ENCODE assay signal across 15 mouse cellular contexts in the genomic region with DNA sequence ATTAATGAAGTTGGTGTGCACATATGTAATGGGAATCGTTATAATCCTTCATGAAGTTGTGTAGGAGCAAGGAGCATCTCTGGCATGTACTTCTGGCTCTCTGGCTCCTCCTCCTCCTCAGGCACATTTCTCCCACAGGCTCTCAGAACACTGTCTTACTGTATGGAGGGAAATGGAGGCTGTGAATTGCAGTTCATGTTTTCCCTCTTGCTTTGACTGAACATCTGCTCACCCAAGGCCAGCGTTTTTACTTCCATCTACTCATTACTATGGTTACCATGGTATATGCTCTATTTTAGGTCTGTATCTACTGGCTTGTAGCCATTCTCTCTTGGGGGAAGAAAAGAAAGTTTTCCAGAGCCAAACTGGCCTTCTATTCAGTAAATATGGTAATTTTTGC.
DNase-seq lines count a peak whose midpoint lies in the region; ATAC-seq lines count a peak whose summit lies in the region.
"Had no signal": no experiment of that assay in that cellular context is flagged by ENCODE, and none has a peak within 500 bp of the region (broad histone marks: within the 10 kb centered on the region; RNA-seq: fewer than 3 reads in every experiment).

No protein-coding gene starts in this region.

- H3K36me3 ChIP-seq in forebrain, embryonic 14.5 days (ENCODE audit: control insufficient read depth, insufficient read depth, low read length), result no peaks in the 10 kb centered on the region
- no peaks in the 10 kb centered on the region for H3K36me3 ChIP-seq in neural tube, embryonic 13.5 days
- no peaks in the 10 kb centered on the region for H3K36me3 ChIP-seq in liver, embryonic 11.5 days (ENCODE audit: control insufficient read depth, insufficient read depth, low read length)
- H3K36me3 ChIP-seq: embryonic facial prominence, embryonic 13.5 days; intestine, embryonic 15.5 days had no signal

- H3K27ac ChIP-seq in forebrain, embryonic 14.5 days (ENCODE audit: low read depth, low read length), result no peak overlapping the region
- no peak overlapping the region for H3K27ac ChIP-seq in neural tube, embryonic 13.5 days (replicated peaks)
- H3K27ac ChIP-seq in liver, embryonic 11.5 days (ENCODE audit: low read depth, low read length), result no peak overlapping the region
- H3K27ac ChIP-seq: embryonic facial prominence, embryonic 13.5 days; intestine, embryonic 15.5 days had no signal

- DNase-seq in heart, adult 11 months, result peak; percentile 61
- no peak for DNase-seq in heart, adult 18-20 months
- peak; percentile 82 for DNase-seq in forebrain, embryonic 14.5 days (ENCODE audit: low spot score)
- peak; percentile 4 to 39 for DNase-seq in left cerebral cortex, adult 18-20 months (ENCODE audit: low spot score in 2 of 2)
- no peak for DNase-seq in kidney, adult 8-10 months
- DNase-seq in layer of hippocampus, postnatal 25 days (ENCODE audit: extremely low spot score in 1 of 2, low spot score in 1 of 2), result no peak
- no peak for DNase-seq in liver, embryonic 11.5 days (ENCODE audit: low spot score)
- DNase-seq: cerebellum, adult 9-11 months; gastrocnemius, postnatal 14 days; kidney, postnatal 14 days; lung, adult 2 months had no signal

- H3K9me3 ChIP-seq in forebrain, embryonic 14.5 days (replicated peaks; ENCODE audit: control insufficient read depth, low read length), result no peaks in the 10 kb centered on the region
- no peaks in the 10 kb centered on the region for H3K9me3 ChIP-seq in neural tube, embryonic 13.5 days
- H3K9me3 ChIP-seq in liver, embryonic 11.5 days (ENCODE audit: control insufficient read depth, low read length), result no peaks in the 10 kb centered on the region
- H3K9me3 ChIP-seq: embryonic facial prominence, embryonic 13.5 days; intestine, embryonic 15.5 days; megakaryocyte, embryonic 14.5 days had no signal

- no peak overlapping the region for H3K4me3 ChIP-seq in forebrain, embryonic 14.5 days (ENCODE audit: low read depth, low read length)
- H3K4me3 ChIP-seq in neural tube, embryonic 13.5 days, result no peak overlapping the region
- H3K4me3 ChIP-seq in liver, embryonic 11.5 days (ENCODE audit: low read depth, low read length), result no peak overlapping the region
- H3K4me3 ChIP-seq: embryonic facial prominence, embryonic 13.5 days; intestine, embryonic 15.5 days; megakaryocyte, embryonic 14.5 days had no signal

- no peaks in the 10 kb centered on the region for H3K4me1 ChIP-seq in forebrain, embryonic 14.5 days (ENCODE audit: control insufficient read depth, insufficient read depth, low read length)
- no peaks in the 10 kb centered on the region for H3K4me1 ChIP-seq in neural tube, embryonic 13.5 days (replicated peaks)
- no peaks in the 10 kb centered on the region for H3K4me1 ChIP-seq in liver, embryonic 11.5 days (replicated peaks; ENCODE audit: control insufficient read depth, insufficient read depth, low read length)
- H3K4me1 ChIP-seq: intestine, embryonic 15.5 days had no signal

- ATAC-seq in forebrain, embryonic 14.5 days, result peak; percentile 91
- ATAC-seq in neural tube, embryonic 13.5 days (ENCODE audit: low read depth), result peak; percentile 78
- ATAC-seq in liver, embryonic 11.5 days (replicated peaks; ENCODE audit: low FRiP score), result no peak
- ATAC-seq: intestine, embryonic 15.5 days had no signal

- no peaks in the 10 kb centered on the region for H3K27me3 ChIP-seq in forebrain, embryonic 14.5 days (replicated peaks; ENCODE audit: control insufficient read depth, insufficient read depth, low read length)
- H3K27me3 ChIP-seq in neural tube, embryonic 13.5 days, result no peaks in the 10 kb centered on the region
- no peaks in the 10 kb centered on the region for H3K27me3 ChIP-seq in liver, embryonic 11.5 days (replicated peaks; ENCODE audit: control insufficient read depth, insufficient read depth, low read length)
- H3K27me3 ChIP-seq: embryonic facial prominence, embryonic 13.5 days; intestine, embryonic 15.5 days; megakaryocyte, embryonic 14.5 days had no signal

- H3K4me2 ChIP-seq in forebrain, embryonic 14.5 days (ENCODE audit: low read length), result no peak overlapping the region
- no peak overlapping the region for H3K4me2 ChIP-seq in neural tube, embryonic 13.5 days
- no peak overlapping the region for H3K4me2 ChIP-seq in liver, embryonic 11.5 days
- H3K4me2 ChIP-seq: embryonic facial prominence, embryonic 13.5 days; intestine, embryonic 15.5 days had no signal

- 43% methylated on average over 2 of the region's 2 CpGs for WGBS in forebrain, embryonic 14.5 days
- WGBS in neural tube, embryonic 13.5 days, result 54% methylated on average over 2 of the region's 2 CpGs
- WGBS in liver, embryonic 11.5 days, result 73% methylated on average over 2 of the region's 2 CpGs

- no peak overlapping the region for H3K9ac ChIP-seq in forebrain, embryonic 14.5 days (ENCODE audit: low read length)
- no peak overlapping the region for H3K9ac ChIP-seq in neural tube, embryonic 13.5 days
- no peak overlapping the region for H3K9ac ChIP-seq in liver, embryonic 11.5 days (ENCODE audit: low read depth, low read length)
- H3K9ac ChIP-seq: embryonic facial prominence, embryonic 13.5 days; intestine, embryonic 15.5 days had no signal

Comparison
In these comparisons a context has a peak if more than half of its experiments do, and no peak if none do; other contexts are left out.
1. DNase-seq: peak in heart, adult 11 months (single experiment), forebrain, embryonic 14.5 days (single experiment) and left cerebral cortex, adult 18-20 months (2 of 2); none in heart, adult 18-20 months (0 of 2), kidney, adult 8-10 months (0 of 2), layer of hippocampus, postnatal 25 days (0 of 2) and liver, embryonic 11.5 days (single experiment).